Mouse (Mus musculus): ENCODE results near the gene Plekho1. TPM values are rescaled to one million over a fixed set of nuclear protein-coding genes. Genes with fewer than 3 reads are reported as not detected.

Plekho1 gene
- polyA plus RNA-seq, 1 experiment: 54.9 TPM

DNA sequence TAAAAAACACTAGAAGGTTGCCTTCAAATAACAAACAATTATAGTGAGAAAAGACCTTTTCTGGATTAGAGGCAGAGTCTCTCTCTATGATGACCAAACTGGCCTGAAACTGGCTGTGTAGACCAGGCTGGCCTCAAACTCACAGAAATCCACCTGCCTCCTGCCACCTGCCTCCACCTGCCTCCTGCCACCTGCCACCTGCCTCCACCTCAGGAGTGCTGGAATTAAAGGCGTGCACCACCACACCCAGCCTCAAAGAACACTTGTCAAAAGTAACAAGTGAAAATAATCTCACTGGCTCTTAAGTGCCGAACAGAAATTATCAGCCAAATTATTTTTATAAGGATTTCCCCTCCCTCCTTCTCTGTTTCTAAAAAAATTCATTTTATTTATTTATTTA, 19.9 kb upstream of the Plekho1 start:
- no peak for DNase-seq (ENCODE audit: low read depth, low spot score)
- WGBS: 38% methylated on average over 2 of the region's 2 CpGs

DNA sequence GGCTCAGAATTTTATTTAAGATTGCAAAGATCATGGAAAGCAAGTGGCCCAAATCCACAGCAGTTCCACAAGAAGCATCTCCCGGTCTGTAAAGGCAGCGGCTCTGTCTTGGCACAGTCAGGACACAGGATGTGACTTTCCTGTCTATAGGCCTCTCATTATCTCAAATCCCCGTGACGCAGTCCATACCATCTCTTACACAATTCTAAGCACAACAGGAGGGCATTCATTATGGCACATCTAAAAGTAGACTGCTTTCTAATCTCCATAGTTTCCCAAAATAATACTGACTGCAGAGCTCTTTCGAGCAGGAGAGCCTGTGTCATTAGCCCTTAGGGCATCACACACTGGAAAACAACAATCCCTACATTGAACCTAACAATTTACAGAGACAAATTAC, 17.0 kb upstream of the Plekho1 start:
- DNase-seq (ENCODE audit: low read depth, low spot score): no peak
- 78% methylated on average over 5 of the region's 5 CpGs for WGBS

DNA sequence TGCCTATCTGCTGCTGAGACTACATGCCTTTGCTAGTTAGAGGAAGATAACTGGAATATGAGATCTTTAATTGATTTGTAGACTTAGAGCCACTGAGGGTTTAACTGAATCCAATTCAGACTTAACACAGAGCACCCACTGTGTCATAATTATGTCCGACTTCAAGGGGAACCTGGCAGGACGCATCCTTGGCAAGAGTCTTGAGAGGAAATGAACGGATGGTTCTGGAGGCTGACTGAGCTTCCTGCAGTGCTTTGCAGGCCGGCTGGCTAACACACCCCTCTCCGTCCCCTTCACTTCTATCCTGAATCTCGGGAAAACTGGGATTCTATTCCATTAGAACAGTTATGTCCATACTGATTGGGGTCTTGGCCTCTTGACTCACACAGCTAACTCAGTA, 12.7 kb upstream of the Plekho1 start:
- no peak for DNase-seq (ENCODE audit: low read depth, low spot score)
- WGBS: 80% methylated on average over 6 of the region's 6 CpGs

DNA sequence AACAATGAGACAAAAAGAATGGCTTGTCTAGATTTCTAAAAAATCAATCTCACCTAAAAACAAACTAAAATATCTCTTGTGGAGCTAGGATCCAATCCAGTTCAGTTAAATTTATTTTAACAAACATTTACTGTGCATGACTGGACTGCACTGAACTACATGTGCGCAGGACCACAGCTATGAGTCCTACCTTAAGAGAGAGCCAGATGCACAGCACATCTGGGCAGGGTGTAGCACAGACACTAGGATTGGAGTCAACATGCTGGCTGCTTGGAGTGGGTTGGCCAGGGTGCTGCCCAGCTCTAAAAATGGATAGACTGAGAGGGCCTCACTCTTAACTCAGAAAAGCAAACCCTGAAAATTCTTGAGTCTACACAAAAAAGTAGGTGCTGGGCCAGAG, 5.8 kb upstream of the Plekho1 start:
- 92% methylated on average over 1 of the region's 1 CpGs for WGBS
- no peak for DNase-seq (ENCODE audit: low read depth, low spot score)

DNA sequence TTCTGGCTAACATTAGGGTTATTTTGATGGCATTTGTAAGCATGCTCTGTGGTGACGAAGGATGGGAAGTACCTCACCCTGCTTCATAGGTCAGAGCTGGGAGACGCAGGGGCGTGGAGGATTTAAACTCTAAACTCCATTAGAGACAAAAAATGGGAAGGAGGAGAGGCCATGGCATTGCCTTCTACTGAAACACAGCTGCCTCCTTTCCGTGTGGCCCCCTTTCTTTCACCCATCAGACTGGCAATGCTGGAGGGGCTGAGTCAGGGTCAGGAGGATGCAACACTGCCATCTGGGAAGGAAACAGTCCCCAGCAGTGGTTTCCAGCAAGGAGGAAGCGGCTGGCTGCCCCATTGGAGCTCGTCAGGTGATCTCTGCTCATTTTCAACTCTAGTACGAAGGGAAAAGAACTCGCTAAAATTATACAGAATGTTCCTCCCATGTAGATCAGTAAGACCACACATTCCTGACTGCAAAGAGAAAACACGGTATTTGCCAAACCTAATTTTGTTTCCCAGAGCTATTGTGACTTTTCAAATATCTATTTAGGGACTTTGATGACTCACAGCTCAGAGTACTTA, 5.2 kb upstream of the Plekho1 start:
- no peak for DNase-seq (ENCODE audit: low read depth, low spot score)
- WGBS: 70% methylated on average over 9 of the region's 9 CpGs

DNA sequence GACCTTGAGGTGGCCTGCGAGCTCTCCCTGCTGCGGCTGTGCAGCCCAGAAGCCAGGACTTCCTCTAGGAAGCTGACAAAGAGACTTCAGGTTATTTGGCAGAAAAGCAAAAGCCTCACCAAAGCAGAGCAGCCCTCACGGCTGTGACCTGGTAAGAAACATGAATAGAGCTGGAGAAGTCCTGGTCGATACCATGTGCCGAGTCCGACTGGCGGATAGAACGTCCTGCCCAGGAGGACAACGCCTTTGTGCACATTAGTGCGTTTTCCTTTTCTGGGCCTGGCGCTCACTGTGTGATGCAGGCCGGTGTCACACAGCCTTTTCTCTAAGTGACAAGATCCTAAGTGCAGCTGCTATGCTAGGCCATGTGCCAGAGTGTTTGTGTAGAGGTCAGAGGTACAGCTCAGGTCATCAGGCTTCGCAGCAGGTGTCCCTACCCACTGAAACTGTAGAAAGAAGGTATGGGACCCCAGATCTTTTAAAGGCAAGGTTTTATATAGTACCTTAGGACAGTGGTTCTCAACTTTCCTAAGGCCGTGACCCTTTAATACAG, 4.4 kb upstream of the Plekho1 start:
- no peak for DNase-seq (ENCODE audit: low read depth, low spot score)
- 81% methylated on average over 14 of the region's 14 CpGs for WGBS

DNA sequence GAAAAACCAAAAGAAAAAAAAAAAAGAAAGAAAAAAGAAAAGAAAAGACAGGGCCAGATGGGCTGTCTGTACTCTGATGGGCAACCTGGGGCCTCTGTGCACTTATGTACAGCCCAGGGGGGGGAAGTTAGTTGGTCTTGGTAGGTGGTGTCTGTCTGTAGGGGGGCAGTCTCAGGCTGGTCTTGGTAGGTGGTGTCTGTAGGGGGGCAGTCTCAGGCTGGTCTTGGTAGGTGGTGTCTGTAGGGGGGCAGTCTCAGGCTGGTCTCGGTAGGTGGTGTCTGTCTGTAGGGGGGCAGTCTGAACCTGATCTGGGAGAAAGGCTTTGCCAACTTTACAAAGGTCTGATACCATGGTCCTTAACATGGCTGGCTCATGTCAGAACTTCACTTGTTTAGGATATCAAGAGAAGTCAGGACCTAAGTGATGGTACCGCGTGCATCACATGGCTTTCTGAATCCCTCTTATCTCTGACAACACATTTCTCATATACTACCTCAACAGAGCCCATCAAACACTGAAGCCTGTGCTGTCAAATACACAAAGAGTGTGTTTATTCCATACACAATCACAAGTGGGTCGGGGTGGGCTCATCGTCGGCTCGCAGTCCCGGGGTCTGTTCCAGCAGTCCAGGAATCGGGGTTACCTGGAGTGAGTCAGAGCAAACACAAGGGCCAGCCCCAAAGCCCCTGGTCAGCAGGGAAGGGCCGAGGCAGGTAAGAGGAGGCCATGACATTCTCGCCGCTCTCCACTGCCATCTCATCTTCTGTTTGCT, 3.7 kb upstream of the Plekho1 start:
- WGBS: 85% methylated on average over 12 of the region's 12 CpGs
- DNase-seq (ENCODE audit: low read depth, low spot score): no peak

DNA sequence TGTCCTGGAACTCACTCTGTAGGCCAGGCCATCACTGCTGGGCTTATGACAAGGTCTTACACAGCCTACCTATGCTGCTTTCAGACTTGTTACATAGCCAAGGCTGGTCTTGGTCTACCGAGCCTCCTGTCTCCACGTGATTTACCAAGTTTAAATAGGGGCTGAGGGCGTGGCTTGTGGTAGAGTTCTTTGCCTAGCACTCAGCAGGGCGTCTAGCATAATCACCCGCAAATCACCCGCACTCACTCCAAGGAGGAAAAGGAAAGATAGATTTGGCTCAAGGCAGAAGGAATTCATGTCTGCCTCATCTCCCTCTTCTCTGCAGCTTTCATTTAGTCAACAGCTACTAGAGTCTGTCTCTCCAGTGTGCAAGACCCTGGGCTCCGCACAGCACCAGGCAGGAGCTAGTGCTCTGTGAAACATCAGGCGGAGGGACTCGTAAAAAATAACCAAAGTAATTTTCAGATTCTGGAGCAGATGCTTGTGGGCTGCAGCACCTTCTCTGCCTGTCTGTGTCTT, 1.5 kb upstream of the Plekho1 start:
- WGBS: 47% methylated on average over 9 of the region's 9 CpGs
- DNase-seq (ENCODE audit: low read depth, low spot score): no peak

DNA sequence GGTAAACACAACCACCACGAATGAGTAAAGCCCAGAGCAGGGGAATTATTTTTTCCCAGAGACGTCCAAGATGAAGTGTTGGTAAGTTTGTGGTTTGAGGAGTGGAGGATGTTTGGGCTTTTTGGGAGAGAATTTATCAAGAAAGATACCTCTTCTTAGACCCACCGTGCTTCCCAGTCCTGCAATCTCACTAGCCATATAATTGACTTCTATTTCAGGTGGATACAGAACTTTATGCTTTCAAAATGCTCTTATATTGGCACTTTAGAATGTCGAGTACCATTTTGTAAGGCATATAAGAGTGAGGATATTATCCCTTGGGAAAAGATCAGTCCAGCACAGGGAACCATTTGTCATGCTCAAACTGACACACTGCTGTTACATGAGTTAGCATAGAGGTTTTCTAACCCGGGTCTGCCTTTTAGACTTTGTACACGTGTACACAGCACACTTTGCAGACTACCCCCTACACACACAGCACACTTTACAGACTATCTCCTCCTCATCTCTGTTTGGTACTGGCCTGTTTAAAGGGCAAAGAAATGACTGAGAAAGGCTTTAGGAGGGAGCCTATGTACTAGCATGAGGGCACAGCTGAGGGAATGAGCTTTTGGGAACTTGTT, 761 bp upstream of the Plekho1 start:
- WGBS: 26% methylated on average over 6 of the region's 6 CpGs
- DNase-seq (ENCODE audit: low read depth, low spot score): no peak

DNA sequence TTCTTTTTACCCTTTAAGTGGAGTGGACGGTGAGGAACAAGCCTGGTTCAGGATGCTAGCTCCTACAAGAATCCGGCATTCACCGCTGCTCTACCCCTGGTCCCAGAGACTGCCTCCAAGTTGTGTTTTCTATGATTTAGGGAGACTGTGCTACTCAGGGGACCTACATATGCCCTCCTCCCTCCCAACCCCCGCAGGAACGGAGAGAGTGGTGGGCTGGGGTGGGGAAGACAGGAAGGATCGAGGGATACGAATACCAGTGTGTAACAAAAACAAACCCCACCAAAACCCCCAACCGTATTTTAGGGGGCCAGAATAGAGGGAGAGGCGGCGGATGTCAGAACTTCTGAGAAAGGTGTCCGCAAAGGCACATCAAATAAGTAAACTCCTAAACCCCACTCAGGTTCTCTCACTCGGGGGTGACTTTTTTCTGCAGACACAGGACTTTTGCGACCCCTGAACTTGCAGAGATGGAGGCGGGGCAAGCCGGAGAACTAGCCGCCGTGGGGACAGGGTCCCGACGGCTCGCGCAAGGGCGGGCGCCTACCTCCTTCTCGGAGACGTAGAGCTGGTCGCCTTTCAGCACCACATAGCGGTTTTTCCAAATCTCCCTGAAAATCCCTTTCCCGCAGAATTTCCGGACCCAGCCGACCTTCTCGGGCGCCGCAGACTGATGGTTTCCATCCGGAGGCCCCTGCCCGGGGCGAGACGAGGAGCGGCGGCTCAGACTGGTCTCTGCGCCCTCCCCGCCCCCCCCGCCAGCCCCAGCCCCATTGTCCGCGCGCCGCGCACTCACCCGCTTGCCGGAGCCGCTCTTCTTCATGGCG, 613 bp downstream of the Plekho1 start:
- 11% methylated on average over 48 of the region's 51 CpGs for WGBS
- DNase-seq (ENCODE audit: low read depth, low spot score): no peak

DNA sequence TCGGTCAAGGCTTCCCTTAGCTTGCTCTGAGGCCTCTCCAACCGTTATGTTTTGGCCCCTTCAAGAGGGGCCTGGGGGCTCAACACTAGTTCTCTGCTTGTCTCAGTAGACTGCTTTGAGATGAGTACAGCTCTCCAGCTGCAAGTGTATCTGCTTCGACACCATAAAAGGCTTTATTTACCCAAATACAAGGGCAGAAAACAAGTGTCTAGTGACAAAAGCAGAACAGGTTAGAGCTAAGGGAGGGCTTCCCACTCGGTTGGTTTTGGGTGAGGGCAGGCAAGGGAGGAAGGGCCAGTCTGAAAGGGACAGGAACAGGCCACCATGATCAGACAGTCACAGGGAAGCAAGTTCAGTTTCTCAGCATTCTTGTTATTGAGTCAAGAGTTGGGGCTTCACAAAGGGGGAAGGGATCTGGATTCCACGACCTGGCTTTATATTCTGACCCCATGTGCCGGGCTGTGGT, 1.4 kb downstream of the Plekho1 start:
- no peak for DNase-seq (ENCODE audit: low read depth, low spot score)
- 39% methylated on average over 6 of the region's 6 CpGs for WGBS

DNA sequence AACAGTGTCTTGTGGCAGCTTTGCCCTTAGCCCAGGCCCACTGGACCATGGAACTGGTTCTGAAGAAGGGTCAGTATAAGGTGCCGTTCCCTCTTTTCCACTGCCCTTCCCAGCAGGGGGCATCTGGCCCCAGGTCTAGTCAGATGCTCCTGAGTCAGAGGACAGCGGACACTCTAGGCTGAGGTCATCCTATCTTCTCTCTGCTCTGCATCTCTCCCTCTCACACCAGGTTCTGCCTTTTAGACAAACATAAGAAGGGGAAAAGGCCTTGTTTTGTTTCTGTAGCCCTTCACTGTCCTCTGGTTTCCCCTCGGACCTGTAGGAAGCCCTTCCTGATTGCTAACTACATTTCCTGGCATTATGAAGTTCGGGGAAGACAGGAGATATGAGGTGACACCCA, 1.9 kb downstream of the Plekho1 start:
- 42% methylated on average over 4 of the region's 4 CpGs for WGBS
- no peak for DNase-seq (ENCODE audit: low read depth, low spot score)

DNA sequence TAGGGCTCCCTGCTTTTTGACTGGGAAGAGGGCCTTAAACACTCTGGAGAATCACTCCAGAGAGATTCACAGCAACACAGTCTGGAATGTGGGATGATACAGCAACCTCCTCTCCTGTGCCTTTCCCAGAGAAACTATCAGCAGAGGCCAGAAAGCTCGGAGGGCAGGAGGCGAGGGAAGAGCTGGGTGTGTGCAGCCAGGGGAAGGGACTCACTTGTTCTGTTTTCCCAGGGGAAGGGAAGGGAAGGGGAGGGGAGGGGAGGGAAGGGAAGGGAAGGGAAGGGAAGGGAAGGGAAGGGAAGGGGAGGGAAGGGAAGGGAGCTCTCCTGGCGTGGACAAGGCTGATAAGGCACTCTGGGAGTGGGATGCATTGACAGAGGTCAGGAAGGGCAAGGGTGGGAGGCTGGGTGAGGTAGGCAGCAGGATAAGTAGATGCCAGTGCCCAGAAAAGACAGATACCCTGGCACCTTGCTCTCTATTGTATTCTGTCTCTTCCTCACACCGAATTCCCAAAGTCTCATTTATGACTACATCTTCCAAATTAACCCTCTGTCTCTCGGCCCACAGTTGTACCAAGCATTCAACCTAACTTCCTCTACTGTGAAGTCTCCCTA, 2.7 kb downstream of the Plekho1 start:
- WGBS: 33% methylated on average over 5 of the region's 5 CpGs
- no peak for DNase-seq (ENCODE audit: low read depth, low spot score)

DNA sequence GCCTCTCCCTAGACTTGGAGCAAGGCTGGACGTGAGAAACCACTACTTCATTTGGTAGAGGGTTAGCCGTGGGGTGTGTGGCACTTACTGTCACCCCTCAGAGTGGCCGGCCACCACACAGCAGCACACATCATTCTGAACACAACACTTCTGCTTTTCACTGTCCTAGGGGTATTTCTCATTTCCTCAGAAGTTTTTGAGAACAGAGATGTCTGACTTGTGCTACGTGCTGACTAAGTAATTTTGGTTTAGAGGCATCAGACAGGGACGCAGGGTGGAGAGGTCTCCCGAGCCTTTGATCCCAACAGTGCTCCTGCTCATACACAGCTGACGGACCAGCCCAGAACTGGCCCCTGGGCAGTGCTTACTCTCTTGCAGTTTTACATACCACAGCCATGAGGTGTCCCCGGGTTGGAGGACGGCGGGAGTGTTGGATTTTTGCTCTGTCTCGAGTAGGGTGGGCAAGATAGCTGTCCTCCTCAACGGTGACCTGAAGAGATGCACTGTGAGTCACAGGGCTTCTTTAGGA, 5.3 kb downstream of the Plekho1 start:
- WGBS: 60% methylated on average over 12 of the region's 12 CpGs
- no peak for DNase-seq (ENCODE audit: low read depth, low spot score)

DNA sequence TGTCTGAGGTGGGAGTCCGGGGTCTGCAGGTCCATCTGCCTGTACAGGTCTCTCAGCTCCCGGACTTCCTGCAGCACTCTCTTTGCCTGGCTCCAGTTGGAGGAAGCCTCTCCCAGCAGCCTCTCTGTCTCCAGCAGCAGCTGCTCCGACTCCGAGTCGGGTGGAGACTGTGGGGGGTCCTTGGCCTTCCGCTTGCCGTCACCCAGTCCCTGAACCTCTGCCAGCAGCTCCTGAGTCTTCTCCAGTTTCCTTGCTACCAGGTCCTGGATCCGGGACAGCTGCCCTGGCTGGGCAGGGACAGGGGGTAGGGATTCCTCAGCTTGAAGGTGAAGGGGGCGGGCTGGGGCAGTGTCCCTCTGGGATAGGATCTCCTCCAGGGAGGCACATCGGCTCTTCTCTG, 6.8 kb downstream of the Plekho1 start:
- no peak for DNase-seq (ENCODE audit: low read depth, low spot score)
- WGBS: 63% methylated on average over 10 of the region's 10 CpGs

DNA sequence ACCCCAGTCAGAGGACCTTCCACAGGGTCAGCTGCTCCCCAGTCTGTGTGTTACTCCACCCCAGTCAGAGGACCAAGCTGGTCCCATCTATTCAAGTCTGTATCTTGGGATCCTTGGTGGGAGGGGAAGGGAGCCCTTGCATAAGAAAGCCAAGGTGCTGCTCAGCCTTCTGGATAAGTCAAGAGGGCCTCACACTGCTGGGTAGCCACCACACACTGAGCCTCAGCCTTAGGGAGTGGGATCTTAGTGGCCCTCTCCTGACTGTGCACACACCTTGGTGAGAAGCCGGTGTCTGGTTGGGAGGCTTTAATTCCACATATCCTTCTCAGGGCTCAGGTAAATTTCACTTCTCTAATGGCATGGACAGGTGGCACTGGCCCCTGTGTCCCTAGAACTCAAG, 7.7 kb downstream of the Plekho1 start:
- 100% methylated on average over 1 of the region's 1 CpGs for WGBS
- DNase-seq (ENCODE audit: low read depth, low spot score): no peak

DNA sequence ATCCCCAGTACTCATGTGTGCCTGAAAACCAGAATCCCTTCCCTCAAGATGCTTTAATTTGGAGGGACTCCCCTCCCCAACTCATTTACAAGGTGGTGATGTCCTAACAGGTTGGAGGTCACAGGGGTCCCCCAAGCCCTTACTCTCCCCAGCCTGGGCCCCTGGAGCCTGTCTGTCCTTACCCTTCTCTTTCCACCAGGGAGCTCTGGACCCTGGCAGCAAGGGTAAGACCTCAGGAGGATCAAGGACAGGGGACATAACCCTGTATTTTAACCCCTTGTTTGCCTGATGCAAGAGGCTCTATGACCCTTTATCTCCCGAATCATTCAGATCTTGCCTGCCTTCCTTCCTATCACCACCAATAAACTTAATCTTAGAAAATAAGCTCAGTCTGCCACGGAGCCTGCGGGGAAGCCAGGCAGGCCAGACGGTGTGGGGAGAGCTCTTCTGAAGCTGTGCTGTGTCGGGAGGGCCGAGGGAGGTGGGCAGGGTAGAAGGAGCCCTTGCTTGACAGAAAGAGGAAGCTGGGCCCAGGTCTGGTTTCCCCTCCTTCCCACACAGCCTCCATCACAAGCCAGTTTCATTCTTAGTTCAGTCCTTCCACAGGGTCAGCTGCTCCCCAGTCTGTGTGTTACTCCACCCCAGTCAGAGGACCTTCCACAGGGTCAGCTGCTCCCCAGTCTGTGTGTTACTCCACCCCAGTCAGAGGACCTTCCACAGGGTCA, 8.3 kb downstream of the Plekho1 start:
- 64% methylated on average over 6 of the region's 6 CpGs for WGBS
- DNase-seq (ENCODE audit: low read depth, low spot score): no peak

DNA sequence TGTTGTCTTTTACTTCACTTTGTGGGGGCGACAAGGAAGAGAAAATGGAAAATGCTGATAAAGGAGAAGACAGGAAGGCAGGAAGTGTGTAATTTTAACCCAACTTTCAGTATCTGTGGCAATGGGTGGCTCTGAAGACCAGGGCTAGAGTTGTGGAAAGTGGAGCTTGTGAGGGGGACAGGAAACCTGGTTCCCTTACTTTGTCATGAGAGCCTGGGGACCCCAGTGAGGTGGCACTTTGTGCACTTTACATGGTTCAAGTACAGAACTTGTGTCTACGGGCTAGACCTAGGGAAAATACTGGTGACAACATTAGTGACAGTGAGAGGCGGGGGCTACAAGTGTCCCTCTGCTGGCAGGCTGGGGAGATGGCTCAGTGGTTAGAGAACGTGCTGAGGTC, 8.8 kb downstream of the Plekho1 start:
- WGBS: 78% methylated on average over 4 of the region's 4 CpGs
- DNase-seq (ENCODE audit: low read depth, low spot score): no peak

Data from large intestine, adult 2 months (tissue).